Mouse (Mus musculus) forelimb bud, embryonic 11.5 days (tissue): ENCODE results near the gene Zbtb18.

Experiments
- DNase-seq: peaks from one replicate; pipeline ENCODE4 v3.0.0-alpha.2; 2012; ENCODE audit warnings: low read depth, low spot score

The Zbtb18 gene

DNA sequence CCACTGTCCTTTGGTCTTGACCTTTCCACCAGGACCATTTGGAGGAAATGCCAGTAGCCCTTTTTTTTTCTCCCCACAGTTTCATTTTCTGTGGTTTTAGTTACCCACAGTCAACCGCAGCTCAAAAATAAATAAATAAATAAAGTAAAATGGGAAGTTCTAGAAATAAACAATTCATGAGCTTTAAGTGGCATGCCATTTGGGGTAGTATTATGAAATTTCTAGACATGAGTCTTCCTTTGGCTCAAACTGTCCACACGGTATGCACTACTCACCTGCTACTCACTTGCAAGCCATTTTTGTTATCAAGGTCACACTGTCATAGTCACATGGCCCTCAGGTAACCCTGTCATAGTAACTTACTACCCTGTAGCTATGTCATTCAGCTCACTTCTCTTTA, 41.5 kb downstream of the Zbtb18 start:
- no peak for DNase-seq

DNA sequence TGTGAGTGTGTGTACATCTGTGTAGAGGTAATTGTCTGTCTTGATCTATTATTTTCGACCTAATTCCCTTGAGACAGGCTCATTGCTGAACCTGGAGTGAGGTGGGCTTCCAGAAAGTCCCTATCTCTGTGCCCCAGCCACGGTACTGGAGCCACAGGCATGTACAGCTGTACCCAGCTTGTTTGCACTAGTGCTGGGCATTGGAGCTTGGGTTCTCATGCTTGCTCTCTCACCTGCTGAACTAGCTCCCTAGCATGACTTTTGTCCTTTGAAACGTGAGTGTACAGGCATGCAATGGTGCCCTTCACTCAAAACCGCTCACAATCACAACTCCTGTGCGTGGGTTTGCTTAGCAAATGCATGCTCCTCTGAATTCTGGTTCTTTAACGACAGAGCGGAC, 42.1 kb downstream of the Zbtb18 start:
- DNase-seq, result no peak

DNA sequence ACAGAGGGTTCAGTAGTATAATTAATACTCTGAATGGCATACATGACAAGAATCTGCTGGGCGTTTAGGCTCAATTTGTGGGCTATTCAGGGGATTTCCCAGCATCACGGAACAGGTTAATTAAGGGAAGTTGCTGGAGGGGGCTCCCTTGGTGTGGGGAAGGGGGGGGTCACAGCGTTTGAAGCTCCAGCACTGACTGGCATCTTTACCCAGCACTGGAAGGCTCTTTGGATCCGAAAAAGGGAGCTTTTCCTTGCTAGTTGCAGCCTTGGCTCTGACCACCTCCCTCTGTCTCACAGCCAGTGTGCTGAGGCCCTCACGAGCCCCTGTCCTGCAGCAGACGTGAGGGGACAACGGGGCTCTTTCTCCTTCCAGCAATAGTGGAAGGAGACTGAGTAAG, 42.5 kb downstream of the Zbtb18 start:
- no peak for DNase-seq

- no peak for DNase-seq
Observed at GRCm38 (mm10) chr1:177489844-177490243, 47.7 kb downstream of the Zbtb18 start.

DNA sequence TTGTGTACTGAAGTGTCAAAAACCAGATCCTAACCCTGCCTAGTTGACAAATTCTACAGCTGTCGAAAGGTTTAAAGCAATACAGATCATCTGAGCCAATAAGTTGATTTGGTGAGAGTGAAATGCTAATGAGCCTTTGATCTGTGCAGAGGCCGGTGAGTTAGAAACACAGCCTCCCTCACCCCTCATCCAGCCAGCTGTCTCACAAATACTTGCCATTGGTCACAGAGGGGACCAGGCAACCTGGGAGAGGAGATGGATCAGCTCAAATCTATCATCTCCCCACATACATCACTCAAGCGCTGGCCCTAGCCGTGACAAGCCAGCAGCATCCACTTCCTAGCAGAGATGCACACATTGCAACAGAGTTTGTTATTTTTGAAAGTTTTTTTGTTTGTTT, 48.7 kb downstream of the Zbtb18 start:
- DNase-seq, result no peak

DNA sequence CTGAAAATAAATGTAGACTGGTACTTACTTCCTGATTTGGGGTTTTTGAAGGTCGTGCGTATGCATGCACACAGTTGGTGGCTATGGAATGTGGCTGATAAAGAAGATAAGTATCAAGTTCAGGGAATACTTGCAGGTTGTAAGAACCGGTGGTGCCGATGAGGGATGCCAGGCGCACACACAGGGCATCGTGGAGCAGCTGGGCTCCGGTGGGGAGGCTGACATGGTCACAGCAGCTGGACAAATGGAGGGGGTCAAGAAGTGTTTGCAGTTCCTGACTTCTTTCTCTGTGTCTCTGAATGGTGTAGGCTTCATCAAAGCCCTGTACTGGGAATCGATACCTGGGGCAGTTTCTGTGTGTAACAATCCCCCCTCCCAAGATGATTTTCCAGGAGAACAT, 49.1 kb downstream of the Zbtb18 start:
- no peak for DNase-seq

GRCm38 (mm10) chr1:177494306-177494705, 52.2 kb downstream of the Zbtb18 start:
- no peak for DNase-seq

- DNase-seq, result no peak
Observed at GRCm38 (mm10) chr1:177494913-177495542, 52.9 kb downstream of the Zbtb18 start.
